Mouse (Mus musculus) B cell, adult 62 days (primary cell): ENCODE measurements around the gene Gm21454. TPM values are rescaled to one million over a fixed set of nuclear protein-coding genes. Genes with fewer than 3 reads are reported as not detected.

ENCODE experiments used
- total RNA-seq: library from RNA; stranded (reverse); gene quantifications from 4 replicates; pipeline ENCODE4 v1.2.4, GENCODE M21; 2023

The Gm21454 gene
- not detected in 4 replicates for total RNA-seq

GRCm38 (mm10) chrY:13252091-13252490, at the start of gene Gm21454, which contains the start of gene Gm21440:
Gene Gm21454, plus strand, starts transcription at chrY:13252442.
Gene Gm21440, plus strand, starts transcription at chrY:13252391.

GRCm38 (mm10) chrY:13223828-13224227, 28.4 kb upstream of the Gm21454 start, which contains the start of gene Gm21828:
Gene Gm21828, minus strand, starts transcription at chrY:13223928.

GRCm38 (mm10) chrY:13348963-13349362, 96.7 kb downstream of the Gm21454 start, which contains the start of gene Gm21725:
Gene Gm21725, minus strand, starts transcription at chrY:13349063.

Other genes with a start within 250 kb of the Gm21454 start
- gene Gm20807, start 209.6 kb upstream of the Gm21454 start, total RNA-seq = not detected in 4 replicates
- gene Gm21891, start 119.0 kb upstream of the Gm21454 start, total RNA-seq = not detected in 4 replicates
- not detected in 4 replicates for gene Gm21425, start 90.5 kb upstream of the Gm21454 start, total RNA-seq
- gene Gm21828, start 28.5 kb upstream of the Gm21454 start, total RNA-seq = not detected in 4 replicates
- gene Gm21440, start 51 bp upstream of the Gm21454 start, total RNA-seq = not detected in 4 replicates
- gene Gm21725, start 96.6 kb downstream of the Gm21454 start, total RNA-seq = not detected in 4 replicates
- gene Gm21866, start 213.1 kb downstream of the Gm21454 start, total RNA-seq = not detected in 4 replicates
- not detected in 4 replicates for gene Gm20773, start 241.6 kb downstream of the Gm21454 start, total RNA-seq